Mouse (Mus musculus) heart, adult 2 months (tissue): ENCODE results near the gene Gm49388.

Source experiments
- EP300 ChIP-seq: fragments of 200-500 bp; IDR thresholded peaks from 2 replicates; pipeline ENCODE4 v1.6.1; 2011; ENCODE audit warnings: low read depth, low read length, control low read depth; ENCODE audit not compliant: insufficient read depth
- POLR2A ChIP-seq: fragments of 200-500 bp; IDR thresholded peaks from 2 replicates; pipeline ENCODE4 v1.6.1; 2011; ENCODE audit warnings: mild to moderate bottlenecking, low read depth, low read length, control low read depth; ENCODE audit not compliant: insufficient read depth

DNA sequence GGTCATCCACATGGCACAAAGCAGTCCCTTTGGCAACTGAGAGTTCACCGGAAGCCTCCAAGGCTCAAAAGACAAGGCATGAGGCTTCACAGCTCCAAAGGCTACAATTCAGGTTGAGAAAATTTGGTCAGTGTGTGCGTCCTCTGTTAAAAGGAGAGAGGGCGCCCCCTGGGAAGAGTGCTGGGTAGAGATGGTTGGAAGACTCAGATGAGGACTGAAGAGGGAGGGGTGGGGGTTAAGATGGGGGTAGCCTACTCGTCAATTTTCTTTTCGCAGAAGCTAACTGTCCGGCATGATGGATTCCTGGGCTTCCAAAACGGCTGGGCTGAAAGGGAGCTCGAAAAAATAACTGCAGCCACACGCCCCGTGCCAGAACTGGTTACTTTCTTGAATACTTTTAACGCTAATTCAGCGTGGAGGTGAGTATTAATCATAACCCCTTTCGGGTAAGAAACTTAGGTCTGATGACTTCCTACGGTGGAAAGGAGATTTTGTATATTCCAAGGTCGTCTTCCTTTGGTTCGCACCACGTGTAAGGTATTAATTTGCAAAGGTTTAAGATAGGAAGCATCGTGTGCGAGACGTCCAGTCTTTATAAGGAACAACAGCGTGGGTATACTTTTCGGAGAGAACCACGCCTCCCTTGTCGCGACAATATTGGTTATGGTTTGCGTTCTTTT, 40.9 kb upstream of the Gm49388 start, which contains the start of gene Fbxl19:
- TF ChIP-seq EP300 (0 out of 2 replicates have a peak, but pooled peaks have one; percentile 29), POLR2A (no peak)
